Mouse (Mus musculus) thymus, postnatal 4 days (tissue): ENCODE data around the gene 4930507D05Rik.
A peak's percentile ranks its signal among the peaks of the same experiment; 100 is the strongest.
"Not testable (repeated sequence)": the region's sequence is repeated elsewhere in the genome, so short reads cannot be mapped to it uniquely, and the experiment has no call there.

Experiments used
- DNase-seq: peaks from one replicate; pipeline ENCODE4 v3.0.0; 2021

4930507D05Rik gene

GRCm38 (mm10) chr10:62481108-62481852 is 32.0 kb downstream of the 4930507D05Rik start:
- no peak for DNase-seq

- DNase-seq = peak; percentile 40
Measured at GRCm38 (mm10) chr10:62485878-62486582, 36.7 kb downstream of the 4930507D05Rik start.

- peak; percentile 98 for DNase-seq
Measured at GRCm38 (mm10) chr10:62486618-62487415, 37.5 kb downstream of the 4930507D05Rik start, which contains the start of gene Vps26a. TSS of gene Vps26a (minus strand) at chr10:62486805.

DNA sequence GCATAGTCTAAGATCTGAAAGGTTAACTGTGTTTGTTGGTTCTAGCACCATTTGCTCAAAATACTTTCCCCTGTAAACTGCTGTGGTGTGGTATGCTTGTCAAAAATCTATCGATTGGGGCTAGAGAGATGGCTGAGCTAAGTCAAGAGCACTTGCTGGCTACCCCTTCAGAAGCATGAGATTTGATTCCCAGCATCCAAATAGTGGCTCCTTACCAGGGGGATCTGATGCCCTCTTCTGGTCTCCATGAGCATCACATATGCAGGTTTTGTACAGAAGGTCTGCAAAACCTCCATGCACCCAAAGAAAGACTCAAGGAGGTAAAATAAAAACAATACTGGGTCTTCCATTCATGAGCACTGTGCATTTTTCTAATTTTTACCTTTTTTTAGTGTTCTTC is 39.0 kb downstream of the 4930507D05Rik start:
- DNase-seq = peak; percentile 45

- not testable (repeated sequence) for DNase-seq
Measured at GRCm38 (mm10) chr10:62491681-62492080, 42.4 kb downstream of the 4930507D05Rik start.

DNA sequence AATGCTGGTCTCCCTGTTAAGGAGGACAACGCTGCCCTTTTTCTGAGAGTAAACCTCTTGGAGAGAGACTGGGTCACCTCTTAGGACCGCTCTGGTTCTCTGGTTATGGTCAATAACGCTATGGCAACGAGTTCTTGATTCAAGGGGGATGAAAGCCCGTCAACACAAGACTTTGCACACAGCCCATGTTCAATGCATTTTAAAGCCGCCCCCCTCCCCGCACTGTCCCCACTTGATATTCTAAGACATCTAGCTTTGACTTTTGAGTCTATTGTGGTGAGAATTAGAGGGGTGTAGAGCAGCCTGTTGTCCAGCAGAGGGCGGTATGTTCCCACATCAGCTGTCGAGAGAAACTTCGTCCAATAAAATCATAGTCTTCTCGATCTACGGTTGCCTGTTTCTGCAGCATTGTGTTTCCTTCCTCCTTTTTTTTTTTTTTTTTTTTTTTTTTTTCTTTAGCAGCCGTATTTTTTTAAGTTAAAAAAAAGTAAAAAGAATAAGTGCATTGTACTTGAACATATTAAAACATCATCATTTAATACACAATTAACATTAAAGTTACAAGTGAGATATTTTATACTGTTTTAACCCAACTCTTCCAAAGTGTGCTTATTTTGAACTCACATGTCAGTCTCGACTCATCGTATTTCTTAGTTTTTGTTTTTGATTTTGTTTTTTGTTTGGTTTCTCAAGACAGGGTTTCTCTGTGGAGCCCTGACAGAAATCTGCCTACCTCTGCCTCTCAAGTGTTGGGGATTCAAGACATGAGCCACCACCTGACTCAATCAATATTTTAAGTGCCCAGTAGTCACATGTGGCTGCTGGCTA is 51.0 kb downstream of the 4930507D05Rik start:
- peak; percentile 75 for DNase-seq
